Mouse (Mus musculus) natural killer cell, adult 2 months (primary cell): ENCODE data around the gene Mrps6.
"Not testable (repeated sequence)": the region's sequence is repeated elsewhere in the genome, so short reads cannot be mapped to it uniquely, and the experiment has no call there.

Experiments
- DNase-seq, 2 experiments: peaks; one replicate each; pipeline ENCODE4 v3.0.0; 2022; ENCODE audit warnings: low spot score in 2 of 2

Gene Mrps6

DNA sequence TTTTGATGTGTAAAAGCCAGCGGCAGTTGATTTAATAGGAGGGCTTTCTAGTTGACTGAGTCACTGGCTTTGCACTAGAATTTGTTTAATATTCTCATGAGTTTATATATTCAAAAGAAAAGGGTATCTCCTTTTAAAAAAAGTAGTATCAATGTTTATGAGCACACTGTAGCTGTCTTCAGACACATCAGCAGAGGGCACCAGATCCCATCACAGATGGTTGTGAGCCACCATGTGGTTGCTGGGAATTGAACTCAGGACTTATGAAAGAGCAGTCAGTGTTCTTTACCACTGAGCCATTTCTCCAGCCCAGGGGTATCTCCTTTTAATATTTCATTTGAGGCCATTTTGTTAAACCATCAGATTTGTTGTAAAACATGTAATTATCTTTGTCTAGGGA lies 4.8 kb downstream of the Mrps6 start:
- no peak for DNase-seq

DNA sequence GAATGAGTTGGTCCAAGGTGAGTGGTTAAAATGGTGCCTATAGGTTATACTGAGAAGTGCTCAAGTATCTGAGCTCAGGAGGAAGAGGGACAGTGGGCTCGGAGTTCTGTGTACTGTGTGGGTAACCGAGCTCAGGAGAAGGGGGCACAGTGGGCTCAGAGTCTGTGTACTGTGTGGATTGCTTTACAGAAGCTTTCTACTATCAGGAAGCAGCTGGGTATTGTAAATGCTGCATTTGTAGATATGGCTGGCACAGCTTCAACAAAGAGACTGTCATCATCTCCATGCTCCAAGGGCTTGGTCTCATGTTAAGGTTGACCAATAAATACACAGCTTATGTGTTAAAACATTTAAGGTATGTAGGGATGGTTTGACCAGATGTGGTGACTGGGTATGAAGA lies 6.7 kb downstream of the Mrps6 start:
- no peak for DNase-seq

DNA sequence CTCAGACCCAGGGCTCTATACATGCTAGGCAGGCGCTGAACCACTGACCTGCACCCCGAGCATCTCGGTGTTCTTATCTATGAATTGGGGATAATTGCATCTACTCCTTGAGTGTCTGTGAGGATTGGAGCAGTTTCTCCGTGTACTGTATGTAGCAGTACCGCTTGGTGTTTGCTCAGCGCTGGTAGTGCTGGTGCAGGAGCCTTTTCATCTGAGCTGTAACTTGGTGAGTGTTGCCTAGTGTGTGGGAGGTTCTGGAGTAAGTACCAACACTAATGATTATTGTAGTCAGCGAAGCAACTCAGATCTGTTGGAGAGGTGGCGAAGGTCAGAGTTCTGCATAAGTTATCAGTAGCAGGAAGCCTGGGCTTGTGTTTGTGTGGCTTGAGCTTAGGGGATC lies 12.3 kb downstream of the Mrps6 start:
- no peak for DNase-seq

DNA sequence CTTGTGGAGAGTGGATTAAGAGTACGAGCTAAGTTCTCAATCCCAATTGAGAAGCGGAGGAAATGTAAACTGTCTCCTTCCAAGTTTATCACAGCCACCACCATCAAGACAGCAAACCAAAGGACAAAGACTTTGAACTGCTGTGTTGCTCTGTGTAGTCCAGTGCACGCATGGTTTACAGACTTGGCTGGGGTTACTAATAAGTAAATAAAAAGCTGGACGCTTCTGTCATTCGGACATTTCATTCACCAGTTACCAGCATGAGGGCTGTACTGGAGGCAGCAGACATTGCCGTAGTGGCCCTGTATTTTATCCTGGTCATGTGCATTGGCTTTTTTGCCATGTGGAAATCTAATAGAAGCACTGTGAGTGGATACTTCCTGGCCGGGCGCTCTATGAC lies 18.7 kb downstream of the Mrps6 start:
- no peak for DNase-seq

DNA sequence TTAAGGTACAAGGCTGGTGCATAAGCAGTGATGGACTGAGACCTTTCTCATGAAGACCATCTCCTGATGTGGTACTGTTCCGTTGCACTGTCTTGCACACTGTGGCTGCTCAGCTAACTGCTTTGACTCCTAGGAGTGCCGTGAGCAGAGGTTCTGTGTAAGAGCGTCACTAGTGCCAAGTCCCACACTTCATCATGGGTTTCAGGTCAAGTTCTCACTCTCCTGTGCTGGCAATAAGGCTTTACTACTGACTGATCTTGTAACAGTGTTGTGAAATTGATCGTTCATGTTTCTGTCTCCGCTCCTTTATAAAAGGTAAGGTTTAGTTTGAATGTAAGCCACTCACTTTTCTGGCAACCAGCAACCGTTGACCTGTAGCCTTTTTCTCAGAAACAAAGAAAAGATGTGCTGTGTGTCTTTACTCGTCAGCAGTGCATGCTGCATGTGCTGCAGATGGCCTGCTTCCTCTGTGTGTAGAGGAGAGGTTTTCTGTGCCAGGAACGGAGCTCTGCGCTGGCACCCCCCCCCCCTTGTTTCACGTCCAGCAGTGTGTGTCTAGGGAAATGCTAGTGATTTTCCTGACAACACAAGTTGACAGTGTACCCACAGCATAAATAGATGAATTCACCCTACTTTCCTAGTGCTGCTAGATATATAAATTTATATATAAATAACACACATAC lies 25.8 kb downstream of the Mrps6 start:
- DNase-seq: no peak

DNA sequence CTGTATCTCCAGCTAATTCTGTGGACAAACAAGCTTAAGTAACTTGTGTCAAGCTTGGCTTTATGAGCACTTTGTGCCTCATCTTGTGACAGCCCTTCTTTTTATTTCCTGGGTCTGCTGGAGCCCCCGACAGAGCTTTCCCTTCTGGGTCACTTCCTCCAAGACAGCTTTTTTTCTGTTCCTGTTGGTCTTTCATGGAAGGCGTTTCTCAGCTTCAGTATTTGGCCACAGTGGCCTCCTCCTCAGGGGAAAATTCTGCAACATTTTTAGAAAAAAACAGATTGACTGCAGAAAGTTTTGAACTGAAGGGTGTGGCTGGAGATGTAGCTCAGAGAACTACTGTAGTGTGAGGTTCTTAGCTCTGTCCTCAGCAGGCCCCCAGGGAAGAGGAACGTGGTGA lies 31.2 kb downstream of the Mrps6 start:
- no peak for DNase-seq

DNA sequence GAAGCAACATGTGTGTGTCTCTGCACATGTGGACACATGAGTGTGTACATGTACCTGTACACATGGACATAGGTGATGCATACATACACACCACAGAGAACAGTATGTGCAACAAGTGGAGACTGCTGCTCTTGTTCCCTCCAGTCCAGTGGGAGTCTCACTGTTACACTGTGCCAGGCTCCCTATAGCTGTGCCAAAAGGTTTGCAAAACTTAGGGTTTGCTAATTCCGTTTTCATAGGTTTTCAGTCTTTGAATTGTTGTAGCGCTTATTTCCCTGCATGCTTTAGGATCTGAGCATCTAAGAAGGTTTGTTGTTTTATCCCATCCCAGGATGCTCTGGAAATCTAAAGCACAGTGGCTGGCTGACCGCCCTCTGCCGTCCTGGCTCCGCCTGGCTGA lies 33.8 kb downstream of the Mrps6 start:
- no peak for DNase-seq

DNA sequence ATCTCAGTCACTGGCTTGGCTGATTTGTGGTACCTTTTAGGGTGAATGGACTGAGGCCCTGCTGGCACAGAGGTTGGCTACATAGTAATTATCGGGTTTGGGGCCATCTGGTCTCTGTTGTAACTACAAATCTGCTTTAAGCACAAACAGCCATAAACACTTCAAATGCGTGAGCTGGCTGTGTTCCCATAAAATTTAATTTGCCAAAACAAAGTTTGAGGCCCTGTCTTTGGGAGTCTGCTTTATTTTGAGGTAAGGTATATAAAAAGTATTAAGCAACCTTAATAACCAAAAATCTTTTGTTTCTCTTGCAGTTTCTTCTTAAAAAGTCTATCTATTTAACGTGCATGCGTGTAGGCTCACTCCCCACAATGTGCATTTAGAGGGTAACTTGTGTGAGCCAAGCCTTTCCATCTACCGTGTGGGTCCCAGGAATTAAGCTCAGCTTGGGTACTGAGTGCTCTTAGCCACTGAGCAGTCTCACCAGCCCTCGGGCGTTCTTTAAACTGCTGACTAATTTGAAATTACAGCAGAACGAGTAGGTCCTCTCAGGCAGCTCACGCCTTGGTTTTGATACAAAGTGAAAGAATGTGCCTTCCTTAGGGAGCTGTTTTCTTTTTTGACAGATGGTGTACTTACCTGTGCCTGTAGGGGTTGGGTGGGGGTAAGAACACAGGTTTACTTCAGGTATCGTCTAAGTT lies 40.4 kb downstream of the Mrps6 start:
- no peak for DNase-seq

DNA sequence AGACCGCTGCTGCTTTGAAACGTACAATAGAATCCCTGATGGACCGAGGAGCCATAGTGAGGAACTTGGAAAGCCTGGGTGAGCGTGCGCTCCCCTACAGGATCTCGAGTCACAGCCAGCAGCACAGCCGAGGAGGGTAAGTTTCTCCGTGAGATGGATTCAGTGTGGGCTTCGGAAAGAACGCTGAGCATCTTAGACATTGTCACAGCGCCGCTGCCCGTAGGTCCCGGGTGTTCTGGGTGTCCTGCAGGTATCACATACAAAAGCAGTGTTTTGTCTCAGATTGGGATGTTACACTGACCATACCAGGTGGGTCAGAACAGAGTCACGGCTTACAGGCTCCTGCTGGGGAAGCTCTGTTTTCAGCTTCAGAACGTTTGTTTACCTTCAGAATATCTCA lies 41.5 kb downstream of the Mrps6 start:
- DNase-seq: no peak

DNA sequence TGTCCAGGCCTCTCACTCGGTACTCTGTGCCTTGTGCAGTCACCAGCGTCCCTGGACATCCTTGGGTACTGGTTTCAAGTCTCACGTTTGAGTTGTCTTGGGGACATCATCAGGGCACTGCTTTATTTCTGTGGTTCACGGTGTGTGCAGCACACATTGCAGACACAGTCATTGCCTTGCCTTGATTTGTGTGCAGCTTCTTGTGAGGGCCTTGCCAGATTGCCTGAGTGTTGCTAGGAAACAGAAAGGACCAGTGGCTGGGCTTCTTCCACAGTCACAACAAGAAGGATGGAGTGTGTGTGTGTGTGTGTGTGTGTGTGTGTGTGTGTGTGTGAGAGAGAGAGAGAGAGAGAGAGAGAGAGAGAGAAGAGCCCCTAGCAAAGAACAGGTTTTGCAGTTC lies 42.0 kb downstream of the Mrps6 start:
- DNase-seq: no peak

DNA sequence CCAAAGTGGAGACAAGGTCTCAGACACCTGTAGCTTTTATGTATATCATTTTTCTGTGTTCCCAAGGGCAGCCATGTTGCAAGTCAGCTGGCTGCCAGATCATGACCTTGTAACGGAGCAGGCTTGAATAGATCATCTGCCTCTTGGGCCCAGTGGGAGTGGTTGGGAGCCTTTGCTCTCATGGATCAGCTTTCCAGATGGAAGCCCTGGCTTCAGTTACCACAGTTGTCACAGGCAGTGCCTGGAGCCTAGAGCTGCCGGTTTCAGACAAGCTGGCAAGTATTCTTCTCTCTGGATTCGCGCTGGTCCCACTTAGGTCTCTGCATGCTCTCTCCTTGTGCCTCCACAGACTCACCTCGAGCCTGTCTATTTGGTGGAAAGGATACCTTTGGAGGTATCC lies 44.0 kb downstream of the Mrps6 start:
- no peak for DNase-seq

DNA sequence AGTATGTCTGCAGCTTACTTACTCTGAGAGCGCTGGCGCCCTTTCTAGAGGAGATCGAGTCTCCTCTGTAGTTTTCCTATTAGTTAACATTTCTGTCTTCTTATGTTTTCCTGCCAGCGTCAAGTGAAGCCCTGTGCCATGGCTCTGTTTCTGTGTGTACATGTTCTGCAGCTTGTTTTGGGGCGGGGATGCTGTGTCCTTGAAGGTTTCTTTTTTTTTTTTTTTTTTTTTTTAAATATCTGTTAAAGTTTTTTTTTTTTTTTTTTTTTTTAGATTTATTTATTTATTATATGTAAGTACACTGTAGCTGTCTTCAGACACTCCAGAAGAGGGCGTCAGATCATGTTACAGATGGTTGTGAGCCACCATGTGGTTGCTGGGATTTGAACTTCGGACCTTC lies 44.9 kb downstream of the Mrps6 start:
- not testable (repeated sequence) for DNase-seq

DNA sequence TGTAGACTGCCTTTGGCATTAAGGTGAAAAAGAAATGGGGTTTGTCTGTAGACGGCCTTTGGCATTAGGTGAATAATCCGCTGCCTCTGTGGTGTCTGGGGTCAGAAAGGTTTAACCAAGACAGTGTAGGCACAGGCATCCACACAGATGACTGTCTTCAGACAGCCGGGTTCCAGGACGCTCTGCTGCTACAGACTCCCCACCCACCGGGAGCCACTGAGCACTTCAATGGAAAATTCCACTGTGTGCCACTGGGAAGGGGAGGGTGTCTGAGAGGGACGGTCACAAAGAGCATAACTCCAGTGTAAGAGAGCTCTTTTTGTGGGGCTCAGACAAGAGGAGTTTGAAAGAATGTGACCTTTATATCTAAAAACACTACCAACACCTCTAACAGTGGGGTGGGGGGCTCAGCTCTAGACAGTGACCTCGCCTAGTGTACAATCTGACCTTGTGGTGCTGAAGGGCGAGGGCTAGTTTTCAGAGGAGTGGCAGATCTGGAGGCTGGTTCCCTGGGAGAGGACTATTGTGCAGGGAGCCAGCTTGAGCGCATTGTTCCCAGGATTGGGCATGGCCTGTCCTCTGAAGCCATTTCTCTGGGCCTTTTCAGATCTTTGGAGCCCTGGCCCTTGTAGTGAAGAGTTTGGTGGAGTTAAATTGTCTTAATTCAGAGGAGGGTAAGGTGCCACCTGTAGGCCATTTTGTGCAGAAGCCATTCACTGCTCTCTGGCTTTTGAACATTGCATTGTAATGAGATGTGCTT lies 45.7 kb downstream of the Mrps6 start:
- no peak for DNase-seq

DNA sequence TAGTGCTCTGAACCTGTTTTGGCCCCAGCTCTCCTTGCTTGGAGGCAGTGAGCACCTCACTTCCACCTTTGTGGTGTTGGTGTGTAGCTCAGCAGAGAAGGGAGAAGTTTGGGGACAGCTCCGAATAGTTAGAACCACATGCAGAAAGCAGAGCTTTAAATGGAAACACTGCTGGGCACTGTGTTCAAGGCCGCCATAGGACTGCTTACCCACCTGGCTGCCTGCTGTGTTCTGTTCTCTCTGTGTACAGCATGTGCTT lies 46.2 kb downstream of the Mrps6 start:
- no peak for DNase-seq

DNA sequence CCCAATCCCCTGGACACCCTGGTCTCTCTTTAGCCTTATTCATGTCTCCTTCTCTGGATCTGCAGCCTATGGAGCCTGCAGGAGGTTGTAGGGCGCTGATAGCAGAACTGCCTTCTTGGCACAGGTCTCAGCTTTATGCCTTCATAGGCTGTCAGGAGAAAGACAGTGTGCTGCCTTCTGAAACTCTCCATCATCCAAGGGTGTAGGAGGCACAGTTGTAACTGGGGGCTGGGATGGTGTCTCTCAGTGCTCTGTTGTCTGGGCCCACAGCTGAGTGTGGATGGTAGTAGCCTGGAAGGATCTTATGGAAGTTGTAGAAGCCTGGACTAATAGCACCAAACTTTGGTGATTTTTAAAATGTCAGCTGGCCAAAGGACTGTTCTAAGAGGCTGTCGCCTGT lies 46.9 kb downstream of the Mrps6 start:
- DNase-seq: no peak

DNA sequence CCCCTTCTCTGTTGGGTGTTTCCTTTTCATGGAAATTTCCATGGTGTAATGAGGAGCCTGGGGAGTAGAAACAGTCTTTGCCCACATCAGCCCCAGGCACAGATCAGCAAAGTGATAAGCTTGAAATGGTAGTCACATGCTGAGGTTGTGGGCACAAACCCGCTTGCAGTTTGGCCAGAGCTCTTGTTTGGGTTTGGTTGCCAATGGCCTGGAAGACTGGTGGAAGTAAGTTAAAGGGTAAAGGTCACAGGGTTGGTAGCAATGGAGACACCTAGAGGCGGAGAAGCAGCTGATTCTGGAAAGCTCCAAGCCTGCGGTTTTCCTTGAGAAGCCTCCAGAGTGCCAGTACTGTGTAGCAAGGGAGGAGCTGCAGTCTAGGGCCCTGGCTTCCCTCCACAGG lies 47.6 kb downstream of the Mrps6 start:
- DNase-seq: no peak

DNA sequence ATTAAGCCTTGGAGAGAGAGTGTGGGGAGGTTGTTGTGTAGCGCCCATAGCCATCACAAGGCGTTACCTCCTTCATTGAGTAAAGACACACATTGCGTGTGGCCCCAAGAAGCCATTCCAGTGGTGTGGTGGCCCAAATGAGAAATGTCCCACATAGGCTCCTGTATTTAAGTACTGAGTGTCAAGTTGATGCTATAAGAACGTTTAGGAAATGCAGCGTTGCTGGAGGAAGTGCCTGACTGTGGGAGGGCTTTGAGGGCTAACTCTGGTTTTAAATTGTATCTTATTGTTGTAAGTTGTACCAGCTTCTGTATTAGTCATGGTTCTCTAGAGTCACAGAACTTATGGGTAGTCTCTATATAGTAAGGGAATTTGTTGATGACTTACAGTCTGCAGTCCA lies 49.3 kb downstream of the Mrps6 start:
- no peak for DNase-seq

DNA sequence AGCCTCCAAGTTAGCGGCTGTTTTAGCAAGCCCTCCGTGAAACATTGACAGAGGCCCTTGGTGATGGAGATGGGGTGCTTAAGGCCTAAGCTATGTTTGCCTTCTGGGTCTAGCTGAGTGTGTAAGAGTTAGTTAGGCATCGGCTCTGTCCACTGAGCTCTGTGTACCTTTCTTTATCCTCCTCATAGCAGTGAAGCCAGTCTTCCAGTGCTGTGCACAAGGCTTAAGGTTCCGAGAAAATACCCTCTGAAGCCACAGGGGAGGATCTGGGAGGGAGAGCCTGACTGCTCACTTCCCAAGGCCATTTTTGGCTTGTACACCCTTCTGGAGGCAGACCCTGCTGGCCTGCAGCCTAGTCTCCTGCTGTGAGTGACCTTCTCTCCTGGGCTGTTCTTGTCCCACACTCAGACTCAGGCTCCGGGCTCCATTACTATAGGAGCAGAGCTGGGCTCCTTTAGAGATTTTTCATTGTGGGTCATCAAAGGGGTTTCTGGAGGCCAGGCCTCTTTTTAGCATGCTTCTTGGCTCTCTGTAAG lies 56.7 kb downstream of the Mrps6 start:
- DNase-seq: no peak

DNA sequence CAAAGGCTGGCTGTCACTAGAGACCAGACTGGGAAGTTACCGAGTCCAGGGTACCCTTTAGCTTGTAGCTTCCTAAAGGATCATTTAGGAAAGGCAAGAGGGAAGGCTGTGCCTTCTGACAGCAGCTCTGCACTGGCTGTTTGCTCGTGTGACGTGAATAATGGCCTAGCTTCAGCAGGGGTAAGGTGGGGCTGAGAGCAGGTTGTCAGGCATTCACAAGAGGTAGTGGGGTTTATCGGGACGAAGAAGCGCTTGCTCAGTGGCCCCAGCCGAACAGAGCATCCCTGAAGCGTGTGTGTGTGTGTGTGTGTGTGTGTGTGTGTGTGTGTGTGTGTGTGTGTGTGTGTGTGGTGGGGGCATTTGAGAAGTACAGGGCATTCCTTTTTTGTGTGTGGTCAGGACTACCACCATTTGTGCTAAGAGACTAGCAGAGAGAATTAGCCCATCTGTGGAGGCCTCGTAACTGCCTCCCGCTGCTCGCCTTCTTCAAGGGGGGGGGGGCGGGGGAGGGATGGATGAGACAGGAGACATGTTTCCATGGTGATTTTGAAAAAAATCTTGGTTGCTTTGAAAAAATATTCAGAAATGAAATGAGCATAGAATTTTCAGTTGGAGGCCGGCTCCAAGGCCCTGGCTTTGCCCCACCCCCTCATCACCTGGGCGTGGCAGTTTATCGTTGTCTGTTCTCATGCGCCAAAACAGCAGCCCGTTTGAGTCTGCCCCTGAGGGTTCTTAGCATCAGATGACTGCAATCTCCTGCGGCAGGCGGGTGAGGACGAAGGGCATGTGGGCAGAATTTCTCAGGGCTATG lies 57.7 kb downstream of the Mrps6 start:
- DNase-seq: no peak

DNA sequence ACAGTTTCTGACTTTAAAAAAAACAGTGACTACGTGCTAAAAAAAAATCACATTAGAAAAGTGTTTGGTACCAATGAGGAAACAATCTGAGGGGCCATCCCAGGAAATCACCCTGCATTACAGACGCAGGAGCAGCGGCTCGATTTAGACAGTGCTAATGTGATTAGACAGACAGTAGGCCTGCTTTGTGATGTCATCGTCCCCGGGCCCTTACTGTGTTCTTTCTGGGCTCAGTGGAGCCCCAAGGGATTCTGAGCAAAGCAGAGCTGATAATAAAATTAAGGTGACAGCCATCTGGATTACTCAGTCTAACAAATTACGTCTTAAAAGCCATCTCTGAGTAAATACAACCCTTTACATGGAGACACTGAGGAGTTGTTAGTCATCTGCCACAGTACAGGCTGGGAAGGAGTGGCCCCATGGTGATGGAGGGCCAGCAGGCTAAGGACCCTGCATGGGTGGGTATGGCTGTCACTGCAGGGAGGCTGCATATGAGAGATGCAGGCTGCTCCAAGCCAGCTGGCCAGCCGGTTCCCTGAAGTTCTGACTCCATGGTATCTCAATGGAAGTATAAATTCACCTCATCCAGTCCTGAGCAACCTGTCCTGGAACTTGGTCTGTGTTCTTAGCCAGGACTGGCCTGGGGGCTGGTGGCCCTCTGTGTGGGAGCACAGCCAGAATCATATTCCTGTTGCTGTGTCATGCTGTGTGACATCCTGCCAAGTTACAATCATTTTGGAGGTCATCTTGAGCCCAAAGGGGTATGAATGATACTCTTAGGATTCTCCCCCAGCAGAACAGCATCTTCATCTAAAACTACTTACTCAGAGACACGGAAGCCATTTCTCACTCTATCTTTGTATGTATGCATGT lies 59.5 kb downstream of the Mrps6 start:
- no peak for DNase-seq

DNA sequence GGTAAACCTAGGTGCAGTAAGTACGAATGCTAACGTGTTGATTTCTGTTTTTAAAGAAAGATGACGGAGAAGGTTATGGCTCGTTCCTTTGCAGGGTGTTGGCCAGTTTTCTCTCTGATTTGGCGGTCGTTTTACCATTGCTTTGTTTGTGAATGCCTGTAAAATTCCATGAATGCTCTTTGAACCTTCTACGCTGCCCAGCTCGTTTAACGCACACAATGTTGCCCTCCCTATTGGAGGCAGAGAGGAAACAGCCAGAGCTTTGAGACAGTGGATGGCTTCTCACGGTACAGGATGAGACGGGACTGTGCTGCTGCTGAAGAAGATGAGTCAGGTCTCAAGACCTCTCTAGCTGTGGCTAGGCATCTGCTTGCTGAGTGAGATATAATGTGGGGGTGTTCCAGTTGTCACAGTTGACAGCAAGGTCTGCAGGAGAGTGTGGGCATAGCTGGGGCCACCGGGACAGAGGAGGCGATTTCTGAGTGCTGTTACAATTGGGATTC lies 61.0 kb downstream of the Mrps6 start:
- no peak for DNase-seq
